Mouse (Mus musculus): ENCODE measurements around the gene Pex6. TPM values are rescaled to one million over a fixed set of nuclear protein-coding genes. Genes with fewer than 3 reads are reported as not detected.

Gene Pex6
- polyA plus RNA-seq (2017; shearing (Covaris generic)) = 3.0 TPM

DNA sequence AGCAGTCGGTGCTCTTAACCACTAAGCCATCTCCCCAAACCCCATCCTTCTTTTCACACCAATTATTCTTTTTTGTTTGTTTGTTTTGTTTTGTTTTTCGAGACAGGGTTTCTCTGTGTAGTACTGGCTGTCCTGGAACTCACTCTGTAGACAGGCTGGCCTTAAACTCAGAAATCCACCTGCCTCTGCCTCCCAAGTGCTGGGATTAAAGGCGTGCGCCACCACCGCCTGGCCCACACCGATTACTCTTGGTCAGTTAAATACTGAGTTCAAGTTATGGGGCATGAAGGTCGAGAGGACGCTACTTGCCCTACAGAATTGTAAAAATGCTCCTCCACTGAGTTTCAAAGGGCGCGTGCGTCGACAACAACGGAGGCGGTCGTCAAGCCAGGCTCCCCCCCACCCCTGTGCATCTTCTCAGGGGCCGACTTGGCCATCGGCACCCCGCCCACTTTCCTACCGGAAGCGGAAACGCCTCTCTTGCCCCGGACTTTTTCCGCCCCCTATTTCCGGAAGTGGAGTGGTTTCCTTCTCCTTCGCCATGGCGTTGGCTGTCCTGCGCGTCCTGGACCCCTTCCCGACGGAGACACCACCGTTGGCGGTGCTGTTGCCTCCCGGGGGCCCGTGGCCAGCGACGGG is at the start of gene Pex6:
Gene Pex6, plus strand, starts transcription at position 505 of the 639 bp plus-strand sequence.

DNA sequence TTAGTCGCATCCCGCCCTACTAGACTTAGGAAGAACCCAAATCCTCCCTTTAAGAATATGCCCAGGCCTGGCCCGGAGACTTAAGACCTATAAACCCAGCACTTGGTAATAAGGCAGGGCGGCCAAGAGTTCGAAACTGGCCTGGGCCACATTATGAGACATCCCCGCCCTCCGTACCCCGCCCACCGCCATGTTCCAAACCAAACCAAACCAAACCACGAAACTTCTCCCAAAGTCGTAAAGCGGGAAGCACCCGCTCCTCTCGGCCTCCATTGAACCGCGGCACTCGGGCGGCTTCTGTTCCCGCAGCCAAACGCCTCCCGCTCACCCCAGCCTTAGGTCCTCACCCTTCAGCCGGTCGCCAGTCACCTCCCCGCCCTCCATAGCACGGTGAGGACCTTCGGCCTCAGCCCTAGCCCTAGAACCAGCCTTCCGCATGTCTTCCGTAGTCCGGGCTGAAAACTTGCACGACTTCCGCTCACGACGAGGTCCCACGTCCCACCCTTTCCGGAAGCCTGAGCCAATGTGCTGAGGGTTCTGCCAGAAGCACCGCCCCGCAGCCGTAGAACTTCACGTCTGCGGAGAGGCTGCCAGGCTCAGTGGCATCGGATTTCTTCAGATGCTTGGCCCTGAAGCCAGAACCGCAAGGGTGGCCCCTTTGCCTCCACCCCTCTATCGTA is 37.3 kb upstream of the Pex6 start, which contains the start of gene Rrp36:
Gene Rrp36, minus strand, starts transcription at position 503 of the 680 bp plus-strand sequence.

DNA sequence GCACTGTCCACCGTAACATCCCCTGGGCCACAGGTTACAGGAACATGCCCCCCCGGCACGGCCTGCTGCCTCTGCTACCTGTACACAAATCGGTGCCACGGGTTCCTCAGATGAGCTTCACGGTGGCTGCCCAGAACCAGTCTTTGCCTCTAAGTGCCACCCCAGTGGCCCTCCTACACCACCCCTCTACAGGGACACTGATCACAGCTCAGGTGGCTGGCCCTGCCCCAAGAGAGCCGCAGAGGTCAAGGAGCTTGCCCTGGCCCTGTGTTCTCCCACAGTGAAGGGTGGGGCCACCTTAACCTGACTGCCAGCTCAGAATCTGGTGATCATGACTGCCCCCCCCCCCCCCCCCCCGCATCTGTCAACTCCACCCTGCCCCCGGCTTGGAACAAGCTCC is 32.8 kb upstream of the Pex6 start, which contains the start of gene Mea1:
Gene Mea1, plus strand, starts transcription at position 378 of the 400 bp plus-strand sequence.

DNA sequence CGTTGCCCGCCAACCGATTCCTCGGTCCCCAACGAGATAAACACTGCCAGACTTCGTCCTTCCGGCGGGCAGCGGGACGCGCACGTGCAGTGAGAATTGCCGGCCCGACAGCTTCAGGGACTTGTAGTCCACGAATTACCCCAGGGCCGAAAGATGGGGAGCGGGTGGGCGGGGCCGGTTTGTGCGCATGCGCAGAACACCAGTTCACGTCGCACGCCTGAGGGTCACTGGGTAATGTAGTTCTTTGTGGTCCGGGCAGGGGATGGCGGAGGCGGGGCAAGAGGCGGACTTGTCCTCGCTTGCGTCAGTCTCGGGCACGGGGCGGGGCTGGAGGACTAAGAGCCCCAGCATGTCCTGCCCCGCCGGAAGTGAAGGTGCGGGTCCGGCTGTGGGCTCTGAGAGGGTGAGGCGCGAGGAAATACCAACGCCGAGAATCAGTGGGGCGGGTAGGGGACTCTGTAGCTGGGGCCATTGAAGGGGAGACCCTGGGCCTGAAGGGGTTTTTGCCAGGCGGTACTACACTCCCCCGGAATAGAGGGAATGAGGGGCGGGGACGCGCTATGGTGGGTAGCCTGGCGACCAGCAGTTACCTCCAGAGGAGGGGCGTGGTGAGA is 30.4 kb upstream of the Pex6 start, which contains the start of gene Klhdc3:
Gene Klhdc3, minus strand, starts transcription at position 155 of the 614 bp plus-strand sequence.

DNA sequence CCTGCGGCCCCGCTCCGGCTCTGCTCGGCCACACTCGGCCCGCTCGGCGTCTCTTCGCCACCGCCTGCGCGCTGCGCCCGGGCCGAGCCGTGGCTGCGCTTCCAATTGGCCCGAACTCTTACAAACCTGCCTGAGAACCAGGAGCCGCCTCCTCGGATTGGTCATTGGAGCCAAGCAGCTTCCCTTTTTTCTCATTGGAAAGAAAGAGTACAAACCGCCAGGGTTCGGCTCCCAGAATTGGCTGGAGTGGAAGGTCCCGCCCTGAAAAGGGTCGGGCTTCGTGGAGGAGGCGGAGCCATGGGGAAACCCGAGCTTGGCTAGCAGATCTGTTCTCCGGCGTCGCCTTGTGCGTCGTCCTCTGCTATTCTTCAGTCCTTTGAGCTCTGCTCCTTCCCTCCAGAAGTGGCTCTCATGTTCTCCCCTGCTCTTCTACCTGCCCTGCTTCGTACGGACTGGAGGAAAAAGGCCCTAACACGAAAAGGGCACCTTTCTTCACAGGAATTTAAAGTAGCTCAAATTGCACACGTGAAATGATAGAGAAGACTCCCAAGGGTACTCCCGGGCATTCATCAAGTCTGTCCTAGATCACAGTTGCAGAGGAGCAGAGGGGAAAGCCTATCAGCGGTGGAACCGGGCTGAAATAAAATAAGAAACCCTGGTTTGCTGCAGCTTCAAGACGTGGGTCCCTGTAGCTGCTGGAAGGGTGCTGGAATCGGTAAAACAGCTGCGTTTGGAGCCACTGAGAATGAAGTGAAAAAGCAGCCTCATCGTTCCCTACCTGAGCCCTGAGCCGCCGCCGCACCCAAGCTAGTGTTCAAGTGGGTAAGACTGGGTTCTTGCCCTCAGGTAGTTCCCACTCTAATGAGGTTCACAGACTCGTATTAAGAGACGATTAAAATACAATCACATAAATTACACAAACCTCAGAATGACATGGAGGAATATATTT is 6.1 kb upstream of the Pex6 start, which contains the start of gene Ppp2r5d:
Gene Ppp2r5d, minus strand, starts transcription at position 225 of the 949 bp plus-strand sequence.

DNA sequence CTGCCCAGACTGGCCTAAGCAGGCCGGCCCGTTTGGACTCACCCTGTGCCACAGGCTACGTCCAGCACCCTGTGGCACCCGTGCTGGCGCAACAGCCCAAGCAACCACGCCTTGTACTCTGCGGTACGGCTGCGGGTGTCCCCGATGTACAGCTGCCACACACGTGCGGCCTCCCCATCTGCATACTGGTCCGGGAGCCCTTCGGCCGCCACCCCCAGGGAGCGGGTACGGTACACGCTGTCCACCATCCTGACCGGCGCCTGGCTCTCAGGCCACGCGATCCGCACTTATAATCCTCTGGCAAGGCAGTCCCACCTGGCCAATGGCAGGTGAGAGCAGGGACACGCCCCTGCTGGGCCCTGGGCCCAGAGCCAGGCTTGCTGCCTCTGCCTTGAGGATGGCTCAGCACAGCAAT is 17.6 kb downstream of the Pex6 start, which contains the start of gene Gnmt:
Gene Gnmt, minus strand, starts transcription at position 265 of the 415 bp plus-strand sequence.

DNA sequence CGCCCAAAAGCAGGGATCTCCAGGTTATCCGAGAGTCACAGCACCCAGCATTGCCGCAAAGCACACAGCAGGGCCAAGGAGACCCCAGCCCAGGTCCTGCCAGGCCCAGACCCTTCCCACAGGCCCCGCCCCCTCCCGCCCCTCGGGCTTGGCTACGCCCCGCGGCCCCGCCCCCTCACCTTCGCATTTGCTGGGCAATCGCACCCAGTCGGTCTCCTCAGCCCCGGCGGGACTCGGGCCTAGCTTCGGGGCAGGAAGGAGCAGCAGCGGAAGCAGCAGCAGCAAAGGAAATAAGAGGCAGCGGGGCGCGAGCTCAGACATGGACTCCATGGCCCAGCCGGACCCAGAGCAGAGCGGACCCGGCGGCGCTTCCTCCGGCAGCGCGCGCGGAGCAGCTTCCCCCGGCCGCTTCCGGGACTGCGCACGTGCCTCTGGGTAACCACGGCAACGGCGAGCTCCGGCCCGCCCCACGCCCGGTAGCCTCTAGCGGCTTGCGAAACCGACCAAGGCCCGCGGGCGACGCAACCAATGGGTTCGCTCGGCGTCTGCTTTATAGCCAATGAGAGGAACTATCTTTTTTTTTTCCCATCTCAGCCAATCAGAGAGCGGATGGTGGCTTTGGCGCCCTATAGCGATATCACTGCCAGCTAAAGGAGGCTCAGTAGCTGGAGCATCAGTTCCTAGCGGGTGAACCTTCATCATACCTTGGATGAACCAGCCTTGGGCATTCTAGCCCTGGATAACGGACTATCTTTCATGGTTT is 40.7 kb downstream of the Pex6 start, which contains the start of gene Cnpy3:
Gene Cnpy3, minus strand, starts transcription at position 421 of the 763 bp plus-strand sequence.

DNA sequence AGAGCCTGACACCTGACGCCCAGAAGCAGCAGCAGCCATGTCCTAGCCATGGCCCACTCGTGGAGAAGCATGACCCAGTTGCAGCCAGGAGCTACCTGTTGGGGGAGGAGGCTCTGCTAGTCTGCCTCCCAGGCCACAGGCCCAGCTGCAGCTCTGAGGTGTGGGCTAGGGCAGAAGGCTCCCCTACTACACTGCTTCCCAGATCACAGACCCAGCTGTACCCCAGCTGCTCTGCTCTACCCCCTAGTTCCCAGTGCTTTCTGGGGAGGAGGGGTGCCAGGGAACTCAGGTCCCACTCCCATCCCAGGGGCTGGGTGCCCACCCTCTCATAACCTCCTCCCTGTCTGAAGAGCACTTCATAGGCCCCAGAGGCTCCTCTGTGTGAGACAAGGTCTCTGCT is 52.3 kb downstream of the Pex6 start, which contains the start of gene Ptcra:
Gene Ptcra, minus strand, starts transcription at position 169 of the 400 bp plus-strand sequence.

DNA sequence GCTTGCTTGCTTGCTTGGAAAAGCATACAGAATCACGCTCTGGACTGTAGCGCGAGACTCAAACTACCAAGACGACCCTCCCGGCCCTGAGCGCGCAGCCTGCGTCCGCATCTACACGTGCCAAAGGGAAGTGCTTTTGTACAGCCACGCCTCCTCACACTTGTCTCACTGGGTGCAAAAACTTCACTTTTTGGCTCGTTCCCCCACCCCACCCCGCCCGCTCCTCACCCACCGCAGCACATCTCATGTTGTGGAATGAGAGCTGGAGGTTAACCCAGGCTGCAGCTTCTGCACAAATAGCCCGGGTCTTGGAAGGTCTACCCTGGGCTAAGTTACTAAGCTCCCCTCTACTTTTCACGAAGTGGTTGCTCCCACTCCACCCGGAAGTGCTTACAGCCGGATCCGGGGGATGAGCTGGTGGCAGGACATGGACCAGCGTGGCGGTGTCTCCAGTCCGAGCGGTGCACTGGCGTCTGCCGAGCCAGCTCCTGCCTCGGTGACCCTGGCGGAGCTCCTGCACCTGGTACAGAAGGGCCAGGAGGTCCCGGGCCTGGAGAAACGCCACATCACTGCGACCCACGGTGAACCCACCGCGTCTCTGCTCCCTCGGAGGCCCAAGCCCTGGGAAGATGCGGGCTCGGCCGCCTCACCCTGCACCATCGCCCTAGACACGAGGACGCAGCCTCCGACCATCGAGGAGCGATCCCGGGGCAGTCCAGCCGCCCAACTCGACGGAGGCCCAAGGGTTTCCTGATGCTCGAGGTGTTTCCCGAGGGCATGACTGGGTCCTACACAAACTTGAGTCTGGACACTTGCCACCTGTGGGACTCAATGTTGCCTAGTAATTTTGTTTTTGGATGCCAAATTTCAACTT is 61.4 kb downstream of the Pex6 start, which contains the start of gene 2310039H08Rik:
Gene 2310039H08Rik, plus strand, starts transcription at position 232 of the 874 bp plus-strand sequence.

Other genes starting within 250 kb of the Pex6 start
- 0.18 TPM for gene Ttbk1, start 223.8 kb upstream of the Pex6 start, polyA plus RNA-seq (2017; shearing (Covaris generic))
- 8.4 TPM for gene Dnph1, start 214.8 kb upstream of the Pex6 start, polyA plus RNA-seq (2017; shearing (Covaris generic))
- gene Cul9, start 165.1 kb upstream of the Pex6 start, polyA plus RNA-seq (2017; shearing (Covaris generic)) = 13.2 TPM
- gene Srf, start 155.3 kb upstream of the Pex6 start, polyA plus RNA-seq (2017; shearing (Covaris generic)) = 3.4 TPM
- not detected for gene Ptk7, start 82.0 kb upstream of the Pex6 start, polyA plus RNA-seq (2017; shearing (Covaris generic))
- 25.8 TPM for gene Klc4, start 65.4 kb upstream of the Pex6 start, polyA plus RNA-seq (2017; shearing (Covaris generic))
- 70.8 TPM for gene Mrpl2, start 65.2 kb upstream of the Pex6 start, polyA plus RNA-seq (2017; shearing (Covaris generic))
- gene Cul7, start 61.1 kb upstream of the Pex6 start, polyA plus RNA-seq (2017; shearing (Covaris generic)) = 13.5 TPM
- 68.2 TPM for gene Rrp36, start 37.1 kb upstream of the Pex6 start, polyA plus RNA-seq (2017; shearing (Covaris generic))
- 170 TPM for gene Mea1, start 32.7 kb upstream of the Pex6 start, polyA plus RNA-seq (2017; shearing (Covaris generic))
- gene Klhdc3, start 30.5 kb upstream of the Pex6 start, polyA plus RNA-seq (2017; shearing (Covaris generic)) = 84.9 TPM
- 66.6 TPM for gene Ppp2r5d, start 6.4 kb upstream of the Pex6 start, polyA plus RNA-seq (2017; shearing (Covaris generic))
- 0.67 TPM for gene Gnmt, start 17.7 kb downstream of the Pex6 start, polyA plus RNA-seq (2017; shearing (Covaris generic))
- 63.8 TPM for gene Cnpy3, start 40.8 kb downstream of the Pex6 start, polyA plus RNA-seq (2017; shearing (Covaris generic))
- gene Ptcra, start 52.2 kb downstream of the Pex6 start, polyA plus RNA-seq (2017; shearing (Covaris generic)) = not detected
- gene 2310039H08Rik, start 61.2 kb downstream of the Pex6 start, polyA plus RNA-seq (2017; shearing (Covaris generic)) = 26.7 TPM
- gene Rpl7l1, start 71.2 kb downstream of the Pex6 start, polyA plus RNA-seq (2017; shearing (Covaris generic)) = 169 TPM
- gene Bicral, start 147.0 kb downstream of the Pex6 start, polyA plus RNA-seq (2017; shearing (Covaris generic)) = 23.2 TPM
- gene Tbcc, start 179.2 kb downstream of the Pex6 start, polyA plus RNA-seq (2017; shearing (Covaris generic)) = 23.2 TPM
- gene Prph2, start 199.0 kb downstream of the Pex6 start, polyA plus RNA-seq (2017; shearing (Covaris generic)) = not detected